Mouse (Mus musculus) ES-E14 (cell line): ENCODE measurements around the gene Ocm. TPM values are rescaled to one million over a fixed set of nuclear protein-coding genes. Genes with fewer than 3 reads are reported as not detected.

Experiments used
- DNase-seq: peaks from one replicate; pipeline ENCODE4 v3.0.0-alpha.2; 2013; ENCODE audit warnings: low read depth, low spot score
- H3K27ac ChIP-seq: 2 replicates; pipeline ENCODE4 v1.5.1; 2012; ENCODE audit warnings: low read depth, mild to moderate bottlenecking, low read length, moderate library complexity, mixed read lengths; ENCODE audit not compliant: poor library complexity, insufficient read depth, severe bottlenecking
- H3K36me3 ChIP-seq: 2 replicates; pipeline ENCODE4 v1.6.1; 2012; ENCODE audit warnings: mild to moderate bottlenecking, low read length, moderate library complexity, mixed read lengths; ENCODE audit not compliant: control insufficient read depth, poor library complexity, insufficient read depth, severe bottlenecking
- H3K4me1 ChIP-seq, 2 experiments: fragments of 150-350 bp in 1 of 2; sonication (generic) in 1 of 2; 2 replicates each; pipeline ENCODE4 v1.6.1; 2012; ENCODE audit warnings: low read length in 2 of 2, mild to moderate bottlenecking in 1 of 2, mixed read lengths in 1 of 2; ENCODE audit not compliant: control insufficient read depth in 2 of 2, insufficient read depth in 2 of 2, poor library complexity in 1 of 2
- H3K4me3 ChIP-seq, 2 experiments: fragments of 150-350 bp in 1 of 2; sonication (generic) in 1 of 2; 2 replicates each; pipeline ENCODE4 v1.5.1; 2012; ENCODE audit warnings: low read length in 2 of 2, low read depth in 1 of 2, mild to moderate bottlenecking in 1 of 2, mixed read lengths in 1 of 2; ENCODE audit not compliant: insufficient read depth in 1 of 2, poor library complexity in 1 of 2, severe bottlenecking in 1 of 2
- H3K9ac ChIP-seq: 2 replicates; pipeline ENCODE4 v1.6.1; 2012; ENCODE audit warnings: low read depth, mild to moderate bottlenecking, low read length, mixed read lengths; ENCODE audit not compliant: poor library complexity, insufficient read depth, severe bottlenecking
- H3K9me3 ChIP-seq: fragments of 150-350 bp; sonication (generic); 2 replicates; pipeline ENCODE4 v1.6.1; 2012; ENCODE audit warnings: low read depth, mild to moderate bottlenecking, low read length; ENCODE audit not compliant: control insufficient read depth, insufficient read depth
- CHD2 ChIP-seq: IDR thresholded peaks from 2 replicates; pipeline ENCODE4 v1.6.1; 2014; ENCODE audit warnings: mild to moderate bottlenecking, low read depth, low read length, inconsistent platforms
- HCFC1 ChIP-seq: IDR thresholded peaks from 2 replicates; pipeline ENCODE4 v1.6.1; 2012; ENCODE audit warnings: low read length, inconsistent platforms, borderline replicate concordance; ENCODE audit not compliant: insufficient read depth
- MAFK ChIP-seq: IDR thresholded peaks from 2 replicates; pipeline ENCODE4 v1.6.1; 2014; ENCODE audit warnings: mild to moderate bottlenecking, low read depth, low read length, inconsistent platforms; ENCODE audit not compliant: insufficient read depth
- ZC3H11A ChIP-seq: IDR thresholded peaks from 2 replicates; pipeline ENCODE4 v1.6.1; 2012; ENCODE audit warnings: low read depth, mild to moderate bottlenecking, inconsistent platforms, low read length, borderline replicate concordance
- ZNF384 ChIP-seq: IDR thresholded peaks from 2 replicates; pipeline ENCODE4 v1.6.1; 2012; ENCODE audit warnings: low read depth, low read length, inconsistent platforms
- in situ Hi-C, 2 experiments: fragments of 600-800 bp; cut with MboI; formaldehyde crosslinking; loops; one replicate each; pipeline ENCODE4 v1.15.1; 2025; ENCODE audit warnings: low sequenced_read_pairs in 2 of 2, inconsistent platforms in 1 of 2; ENCODE audit not compliant: unreplicated experiment in 2 of 2
- total RNA-seq: library from RNA; depleted of rRNA; stranded (reverse); fragments of 300-350 nt; gene quantifications from 2 replicates; pipeline ENCODE4 v1.2.3, GENCODE M21; 2012

Ocm gene
- total RNA-seq, 1 experiment, result not detected

- H3K4me1 ChIP-seq, result no peaks in the 10 kb centered on the region
- no peak overlapping the region for H3K27ac ChIP-seq
- H3K9ac ChIP-seq, result no peak overlapping the region
- peak; percentile 25 for DNase-seq
- in situ Hi-C loops, result no loop called here
- no peak for TF ChIP-seq ZC3H11A
- TF ChIP-seq MAFK, result no peak
- no peak for TF ChIP-seq ZNF384
- no peak for TF ChIP-seq HCFC1
- TF ChIP-seq CHD2, result no peak
- no peak overlapping the region for H3K4me3 ChIP-seq
- H3K36me3 ChIP-seq, result peaks cover 44% of the 10 kb centered on the region
- no peaks in the 10 kb centered on the region for H3K9me3 ChIP-seq
These were observed 27.1 kb downstream of the Ocm start for GRCm38 (mm10) chr5:143999409-143999808.

GRCm38 (mm10) chr5:143994632-143995365, 31.7 kb downstream of the Ocm start:
- H3K36me3 ChIP-seq, result peaks cover 43% of the 10 kb centered on the region
- no peak overlapping the region for H3K27ac ChIP-seq
- in situ Hi-C loops, result no loop called here

GRCm38 (mm10) chr5:143993849-143994248, 32.6 kb downstream of the Ocm start:
- no peaks in the 10 kb centered on the region for H3K9me3 ChIP-seq
- no peaks in the 10 kb centered on the region for H3K4me1 ChIP-seq
- H3K9ac ChIP-seq, result no peak overlapping the region
- in situ Hi-C loops, result no loop called here
- no peak overlapping the region for H3K27ac ChIP-seq
- no peak overlapping the region for H3K4me3 ChIP-seq
- DNase-seq, result no peak
- TF ChIP-seq CHD2 (no peak), ZC3H11A (no peak), ZNF384 (no peak), HCFC1 (no peak), MAFK (no peak)
- peaks cover 41% of the 10 kb centered on the region for H3K36me3 ChIP-seq

More at GRCm38 (mm10) chr5:143994632-143995365, 31.7 kb downstream of the Ocm start:
- no peak for TF ChIP-seq ZC3H11A
- no peak for TF ChIP-seq ZNF384
- no peak for TF ChIP-seq HCFC1
- no peak for TF ChIP-seq MAFK
- no peak for TF ChIP-seq CHD2
- Histone ChIP-seq H3K9ac (no peak overlapping the region), H3K4me1 (no peaks in the 10 kb centered on the region), H3K9me3 (no peaks in the 10 kb centered on the region), H3K4me3 (no peak overlapping the region)
- no peak for DNase-seq

- no peak overlapping the region for H3K4me3 ChIP-seq
- H3K9ac ChIP-seq, result no peak overlapping the region
- TF ChIP-seq ZC3H11A (no peak), MAFK (no peak), HCFC1 (no peak), ZNF384 (no peak), CHD2 (no peak)
- in situ Hi-C loops, result no loop called here
- no peak overlapping the region for H3K27ac ChIP-seq
- H3K9me3 ChIP-seq, result no peaks in the 10 kb centered on the region
- no peaks in the 10 kb centered on the region for H3K4me1 ChIP-seq
- H3K36me3 ChIP-seq, result peaks cover 37% of the 10 kb centered on the region
- no peak for DNase-seq
These were observed 33.2 kb downstream of the Ocm start for GRCm38 (mm10) chr5:143993260-143993659.

- in situ Hi-C loops, result no loop called here
These were observed 33.8 kb downstream of the Ocm start for GRCm38 (mm10) chr5:143992661-143993060.

More at GRCm38 (mm10) chr5:143992661-143993060, 33.8 kb downstream of the Ocm start:
- Histone ChIP-seq H3K36me3 (peaks cover 38% of the 10 kb centered on the region), H3K27ac (no peak overlapping the region), H3K9ac (no peak overlapping the region), H3K9me3 (no peaks in the 10 kb centered on the region), H3K4me1 (no peaks in the 10 kb centered on the region), H3K4me3 (no peak overlapping the region)
- DNase-seq, result no peak
- TF ChIP-seq CHD2 (no peak), HCFC1 (no peak), ZNF384 (no peak), MAFK (no peak), ZC3H11A (no peak)
